Mouse (Mus musculus) mouse trophoblast stem cell (cell line): ENCODE results near the gene Dmd.
"Not testable (repeated sequence)": the region's sequence is repeated elsewhere in the genome, so short reads cannot be mapped to it uniquely, and the experiment has no call there.

Source experiments
- in situ Hi-C, 2 experiments: fragments of 300-500 bp; cut with MseI, MboI; formaldehyde crosslinking; loops; 2 replicates in 1 of 2; 3 replicates in 1 of 2; pipeline ENCODE4 v1.15.1; 2025

Gene Dmd

GRCm38 (mm10) chrX:82948630-82949029, at the start of gene Dmd:
Gene Dmd, plus strand, starts transcription at chrX:82948870.
- in situ Hi-C loops = no loop called here

DNA sequence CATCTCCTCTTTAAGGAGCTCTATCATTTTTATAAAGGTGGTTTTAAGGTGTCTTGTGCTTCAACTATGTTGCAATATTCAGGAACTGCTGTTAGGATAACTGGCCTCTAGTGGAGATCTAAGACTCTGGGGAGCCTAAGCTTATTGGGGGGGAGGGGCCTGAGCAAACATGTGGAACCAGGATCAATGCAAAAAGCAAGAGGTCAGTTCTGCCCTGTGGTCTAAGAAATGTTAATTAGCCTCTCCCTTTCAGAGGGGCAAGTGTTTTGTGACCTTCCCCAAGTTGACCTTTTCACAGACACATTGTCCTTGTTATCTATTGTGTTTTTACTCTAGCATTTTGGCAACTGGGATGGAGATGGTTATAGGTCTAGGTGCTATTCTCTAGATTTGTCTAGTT, 47.2 kb upstream of the Dmd start:
- in situ Hi-C loops = no loop called here

DNA sequence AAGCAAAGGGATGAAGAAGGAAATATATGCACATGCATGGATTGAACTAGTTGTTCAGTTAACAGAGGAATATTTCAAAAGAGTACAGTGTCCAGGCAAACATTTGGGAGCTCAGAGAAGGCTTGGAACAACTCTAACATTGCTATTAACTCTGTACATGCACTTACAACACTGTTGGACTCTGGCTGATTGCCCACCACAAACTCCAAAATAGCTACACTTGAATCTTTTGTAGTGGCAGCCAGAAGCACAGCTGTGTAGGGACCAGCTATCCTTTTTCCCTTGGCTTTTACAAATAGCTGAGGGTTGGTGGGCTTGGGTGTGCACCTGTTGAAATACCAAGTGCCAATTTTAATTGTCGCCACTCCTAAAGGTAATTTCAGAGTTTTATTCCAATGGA, 39.0 kb downstream of the Dmd start:
- in situ Hi-C loops = no loop called here

DNA sequence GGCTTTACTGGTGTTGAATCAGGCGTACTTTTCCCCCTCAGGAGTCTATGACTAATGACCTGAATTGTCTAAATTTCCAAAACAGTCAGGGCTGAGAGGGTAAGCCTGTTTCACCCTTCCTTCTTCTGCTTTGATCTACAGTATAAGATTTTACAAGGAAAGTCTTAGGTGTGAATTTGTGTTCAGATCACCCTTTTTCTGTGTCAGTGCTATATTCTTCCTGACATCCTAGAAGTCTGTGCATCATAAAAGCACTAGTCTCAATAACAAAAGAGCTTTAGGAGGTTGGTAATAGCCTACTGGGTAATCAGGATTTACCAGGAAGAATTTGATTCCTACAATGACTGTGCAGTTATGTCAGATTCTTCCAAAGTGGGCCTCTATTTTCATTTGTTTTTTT, 101.5 kb downstream of the Dmd start:
- in situ Hi-C loops = no loop called here

- in situ Hi-C loops = no loop called here
These were observed 167.7 kb downstream of the Dmd start for GRCm38 (mm10) chrX:83116171-83116876.

DNA sequence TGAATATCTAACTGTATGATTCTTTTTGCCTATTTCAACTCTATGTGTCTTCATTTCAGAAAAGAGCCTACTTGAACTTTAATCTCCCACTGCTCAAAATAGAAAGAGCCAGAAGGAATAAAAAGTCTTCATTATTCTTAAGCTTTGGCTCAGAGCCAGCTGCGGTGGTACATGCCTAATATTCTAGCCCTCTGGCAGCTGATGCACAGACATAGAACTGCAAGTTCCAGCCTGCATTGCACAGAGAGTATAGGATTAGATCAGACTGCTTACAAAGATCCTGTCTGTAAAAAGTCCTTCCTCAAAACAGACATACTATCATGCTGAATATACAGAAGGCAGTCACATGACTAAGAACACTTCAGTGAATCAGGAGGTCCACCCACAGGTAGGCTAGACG, 168.5 kb downstream of the Dmd start:
- in situ Hi-C loops = no loop called here

DNA sequence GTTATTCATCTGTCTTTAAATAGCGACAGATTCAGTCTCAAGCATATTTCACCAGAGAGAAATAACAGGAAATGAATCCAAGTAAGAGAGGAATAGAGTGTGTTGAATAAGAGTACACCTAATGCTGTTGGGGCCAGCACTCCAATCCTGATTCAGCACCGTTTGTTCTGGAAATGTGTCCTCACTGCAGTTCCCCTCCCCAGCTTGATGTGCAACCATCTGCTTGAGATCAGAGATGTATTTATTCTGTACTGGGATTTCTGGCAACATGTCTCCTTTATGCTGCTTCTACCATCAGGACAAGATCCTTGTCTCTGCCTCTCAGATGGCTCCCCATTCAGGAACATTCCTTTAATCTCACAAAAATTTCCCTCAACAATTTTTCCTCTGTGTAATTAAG, 271.9 kb downstream of the Dmd start:
- in situ Hi-C loops = no loop called here

GRCm38 (mm10) chrX:83221050-83221449, 272.4 kb downstream of the Dmd start:
- in situ Hi-C loops = no loop called here

GRCm38 (mm10) chrX:83487598-83487997, 538.9 kb downstream of the Dmd start, which contains the start of gene Tsga8:
Gene Tsga8, minus strand, starts transcription at chrX:83487924.
- in situ Hi-C loops = no loop called here

- in situ Hi-C loops = no loop called here
These were observed 726.3 kb downstream of the Dmd start for GRCm38 (mm10) chrX:83674998-83675397.

GRCm38 (mm10) chrX:83686547-83686946, 737.9 kb downstream of the Dmd start:
- in situ Hi-C loops = no loop called here

- in situ Hi-C loops = no loop called here
These were observed 791.9 kb downstream of the Dmd start for GRCm38 (mm10) chrX:83740533-83740932.

GRCm38 (mm10) chrX:83746301-83747008, 797.8 kb downstream of the Dmd start:
- in situ Hi-C loops = no loop called here

GRCm38 (mm10) chrX:83787406-83787805, 838.7 kb downstream of the Dmd start:
- in situ Hi-C loops = no loop called here

GRCm38 (mm10) chrX:83867469-83867868, 918.8 kb downstream of the Dmd start:
- in situ Hi-C loops = not testable (repeated sequence)

DNA sequence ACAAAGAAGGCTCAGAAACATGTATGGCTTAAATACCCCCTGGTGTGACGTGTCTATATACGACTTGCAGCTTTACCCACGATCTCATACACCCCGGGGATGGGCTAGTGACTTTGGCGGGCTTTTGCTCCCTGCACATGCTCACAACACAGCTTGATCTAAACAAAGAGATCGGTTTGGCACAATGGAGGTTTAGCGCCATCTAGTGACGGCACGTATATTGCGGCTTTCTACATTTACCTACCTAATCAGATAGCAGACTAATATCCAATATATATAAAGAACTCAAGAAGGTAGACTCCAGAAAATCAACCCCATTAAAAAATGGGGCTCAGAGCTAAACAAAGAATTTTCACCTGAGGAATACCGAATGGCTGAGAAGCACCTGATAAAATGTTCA, 926.7 kb downstream of the Dmd start:
- in situ Hi-C loops = not testable (repeated sequence)

- in situ Hi-C loops = no loop called here
These were observed 1027.2 kb downstream of the Dmd start for GRCm38 (mm10) chrX:83975895-83976294.

GRCm38 (mm10) chrX:84001294-84001693, 1052.6 kb downstream of the Dmd start:
- in situ Hi-C loops = no loop called here

DNA sequence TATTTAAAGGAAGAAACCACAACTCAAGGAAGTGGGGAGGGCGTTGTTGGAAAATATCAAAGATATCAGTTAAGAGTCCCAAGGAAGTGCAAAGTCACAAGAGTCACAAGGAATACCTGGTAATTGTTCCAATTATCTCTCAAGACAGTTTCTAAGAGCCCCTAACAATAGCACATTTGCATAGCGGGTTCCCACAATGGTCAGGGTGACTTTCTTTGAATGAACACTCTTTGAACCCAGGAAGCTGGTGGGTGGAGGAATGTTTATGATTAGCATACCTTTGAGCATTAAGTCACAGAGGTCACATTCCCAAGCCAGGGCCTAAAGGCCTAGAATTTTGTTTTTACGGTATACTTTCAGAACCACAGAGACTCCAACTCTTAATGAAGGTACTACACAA, 1113.8 kb downstream of the Dmd start:
- in situ Hi-C loops = not testable (repeated sequence)

DNA sequence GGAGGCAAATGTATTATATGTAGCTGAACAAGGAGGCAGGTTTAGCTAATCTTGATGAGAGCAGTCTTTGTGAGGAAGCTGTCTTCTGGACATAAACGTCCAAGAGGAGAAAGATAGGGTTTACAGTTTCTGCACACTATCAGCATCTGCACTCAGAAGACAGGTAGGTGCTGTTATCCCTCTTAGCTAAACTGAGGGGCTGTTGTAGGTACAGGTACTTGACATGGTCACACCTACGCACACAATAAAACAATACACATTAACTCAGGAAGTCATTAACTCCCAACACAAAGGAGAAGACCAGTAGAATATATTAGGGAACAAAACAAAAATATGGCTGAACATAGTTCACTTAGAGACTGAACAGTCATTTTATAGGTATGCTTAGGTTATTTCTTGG, 1217.2 kb downstream of the Dmd start:
- in situ Hi-C loops = no loop called here

- in situ Hi-C loops = no loop called here
These were observed 1292.7 kb downstream of the Dmd start for GRCm38 (mm10) chrX:84241297-84241859.

GRCm38 (mm10) chrX:84330593-84330992, 1381.9 kb downstream of the Dmd start:
- in situ Hi-C loops = no loop called here

- in situ Hi-C loops = no loop called here
These were observed 1383.5 kb downstream of the Dmd start for GRCm38 (mm10) chrX:84332177-84332576.
